Mouse (Mus musculus): ENCODE results near the gene Ddah1. TPM values are rescaled to one million over a fixed set of nuclear protein-coding genes. Genes with fewer than 3 reads are reported as not detected.

The Ddah1 gene
- polyA plus RNA-seq, 1 experiment from 2014 or later, result 22.4 TPM

DNA sequence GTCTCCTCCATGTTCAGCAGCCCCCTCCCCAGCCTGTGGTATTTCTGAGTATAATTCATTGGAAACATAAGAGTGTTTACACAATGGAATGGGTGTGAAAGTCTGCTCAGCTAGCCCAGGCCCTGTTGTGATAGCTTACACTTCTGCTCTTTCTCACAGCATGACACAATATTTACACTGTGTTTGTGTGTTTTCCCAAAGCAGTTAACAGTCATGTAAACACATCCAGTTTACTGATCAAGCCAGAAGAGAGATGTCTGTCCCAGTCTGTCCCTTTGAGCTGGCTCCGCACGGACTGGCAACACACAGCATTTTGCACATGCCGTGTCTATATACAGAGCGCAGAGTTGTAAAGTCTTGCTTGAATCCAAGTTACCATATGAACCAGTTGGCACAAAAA lies 32.2 kb downstream of the Ddah1 start:
- Histone ChIP-seq H3K4me2 (ENCODE audit: low read depth, low read length) (no peak overlapping the region), H3K27ac (ENCODE audit: low read length) (0 out of 2 replicates have a peak overlapping the region, but pooled peaks have one; percentile 12)

DNA sequence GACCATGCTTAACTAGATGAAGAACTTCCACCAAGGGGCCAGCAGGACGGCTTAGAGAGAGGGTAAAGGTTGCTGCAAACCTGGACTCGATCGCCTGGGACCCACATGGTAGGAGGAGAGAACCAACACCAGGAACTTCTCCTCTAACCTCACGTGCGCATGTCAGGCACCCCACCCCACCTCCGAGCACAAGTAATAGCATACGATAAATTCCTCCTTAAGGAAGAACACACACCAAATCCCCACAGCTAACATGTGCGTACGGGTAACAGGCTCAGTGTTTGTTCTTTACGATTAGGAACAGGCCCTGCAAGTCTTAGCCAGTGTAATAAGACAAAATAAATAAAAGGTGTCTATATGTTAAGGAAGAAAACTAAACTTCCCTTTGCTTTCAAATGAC lies 35.9 kb downstream of the Ddah1 start:
- no peak overlapping the region for H3K9ac ChIP-seq (ENCODE audit: low read length)
- no peak overlapping the region for H3K27ac ChIP-seq (ENCODE audit: low read length)
- H3K4me3 ChIP-seq (ENCODE audit: low read length), result no peak overlapping the region
- H3K27me3 ChIP-seq (ENCODE audit: control insufficient read depth, insufficient read depth, low read depth, low read length), result no peaks in the 10 kb centered on the region
- H3K9me3 ChIP-seq (ENCODE audit: control insufficient read depth, low read length), result no peaks in the 10 kb centered on the region
- no peak for ATAC-seq (ENCODE audit: low read depth)
- 60% methylated on average over 10 of the region's 10 CpGs for WGBS
- no peak overlapping the region for H3K4me2 ChIP-seq (ENCODE audit: low read depth, low read length)
- H3K36me3 ChIP-seq (ENCODE audit: control insufficient read depth, insufficient read depth, low read length), result no peaks in the 10 kb centered on the region
- H3K4me1 ChIP-seq (replicated peaks; ENCODE audit: control insufficient read depth, insufficient read depth, low read length), result peaks cover 35% of the 10 kb centered on the region

More for the DNA sequence above, 32.2 kb downstream of the Ddah1 start:
- Histone ChIP-seq H3K4me1 (replicated peaks; ENCODE audit: control insufficient read depth, insufficient read depth, low read length) (peaks cover 14% of the 10 kb centered on the region), H3K4me3 (ENCODE audit: low read length) (no peak overlapping the region), H3K27me3 (ENCODE audit: control insufficient read depth, insufficient read depth, low read depth, low read length) (no peaks in the 10 kb centered on the region), H3K9ac (ENCODE audit: low read length) (peak overlapping the region; percentile 26; the same call in 1 of the 2 replicates), H3K9me3 (ENCODE audit: control insufficient read depth, low read length) (no peaks in the 10 kb centered on the region), H3K36me3 (ENCODE audit: control insufficient read depth, insufficient read depth, low read length) (no peaks in the 10 kb centered on the region)
- 62% methylated on average over 4 of the region's 4 CpGs for WGBS
- peak; percentile 65 for ATAC-seq (ENCODE audit: low read depth)

- H3K4me1 ChIP-seq (replicated peaks; ENCODE audit: control insufficient read depth, insufficient read depth, low read length), result peaks cover 42% of the 10 kb centered on the region
Measured at GRCm38 (mm10) chr3:145795896-145796295, 37.4 kb downstream of the Ddah1 start.

GRCm38 (mm10) chr3:145798042-145798441 lies 39.6 kb downstream of the Ddah1 start:
- 36% methylated on average over 10 of the region's 10 CpGs for WGBS
- peaks cover 34% of the 10 kb centered on the region for H3K4me1 ChIP-seq (replicated peaks; ENCODE audit: control insufficient read depth, insufficient read depth, low read length)
- H3K36me3 ChIP-seq (ENCODE audit: control insufficient read depth, insufficient read depth, low read length), result no peaks in the 10 kb centered on the region
- no peak overlapping the region for H3K4me3 ChIP-seq (ENCODE audit: low read length)
- H3K4me2 ChIP-seq (ENCODE audit: low read depth, low read length), result no peak overlapping the region
- no peak overlapping the region for H3K9ac ChIP-seq (ENCODE audit: low read length)
- H3K27ac ChIP-seq (ENCODE audit: low read length), result peak overlapping the region; percentile 61
- ATAC-seq (ENCODE audit: low read depth), result peak; percentile 4; the same call in 1 of the 2 replicates
- no peaks in the 10 kb centered on the region for H3K27me3 ChIP-seq (ENCODE audit: control insufficient read depth, insufficient read depth, low read depth, low read length)
- H3K9me3 ChIP-seq (ENCODE audit: control insufficient read depth, low read length), result no peaks in the 10 kb centered on the region

More at GRCm38 (mm10) chr3:145795896-145796295, 37.4 kb downstream of the Ddah1 start:
- Histone ChIP-seq H3K9ac (ENCODE audit: low read length) (no peak overlapping the region), H3K4me2 (ENCODE audit: low read depth, low read length) (no peak overlapping the region), H3K27ac (ENCODE audit: low read length) (no peak overlapping the region), H3K36me3 (ENCODE audit: control insufficient read depth, insufficient read depth, low read length) (no peaks in the 10 kb centered on the region), H3K27me3 (ENCODE audit: control insufficient read depth, insufficient read depth, low read depth, low read length) (no peaks in the 10 kb centered on the region), H3K9me3 (ENCODE audit: control insufficient read depth, low read length) (no peaks in the 10 kb centered on the region), H3K4me3 (ENCODE audit: low read length) (no peak overlapping the region)
- WGBS, result 78% methylated on average over 7 of the region's 7 CpGs
- no peak for ATAC-seq (ENCODE audit: low read depth)

- H3K9me3 ChIP-seq (ENCODE audit: control insufficient read depth, low read length), result no peaks in the 10 kb centered on the region
- H3K27me3 ChIP-seq (ENCODE audit: control insufficient read depth, insufficient read depth, low read depth, low read length), result no peaks in the 10 kb centered on the region
- peaks cover 34% of the 10 kb centered on the region for H3K4me1 ChIP-seq (replicated peaks; ENCODE audit: control insufficient read depth, insufficient read depth, low read length)
- H3K4me3 ChIP-seq (ENCODE audit: low read length), result no peak overlapping the region
- no peak overlapping the region for H3K9ac ChIP-seq (ENCODE audit: low read length)
- 2% methylated on average over 6 of the region's 6 CpGs for WGBS
- no peak overlapping the region; the same call in 1 of the 2 replicates for H3K4me2 ChIP-seq (ENCODE audit: low read depth, low read length)
- peak; percentile 93 for ATAC-seq (ENCODE audit: low read depth)
- no peaks in the 10 kb centered on the region for H3K36me3 ChIP-seq (ENCODE audit: control insufficient read depth, insufficient read depth, low read length)
- peak overlapping the region; percentile 68 for H3K27ac ChIP-seq (ENCODE audit: low read length)
Measured at GRCm38 (mm10) chr3:145798751-145799188, 40.3 kb downstream of the Ddah1 start.

GRCm38 (mm10) chr3:145799365-145799764 lies 40.9 kb downstream of the Ddah1 start:
- H3K9ac ChIP-seq (ENCODE audit: low read length), result no peak overlapping the region
- H3K27ac ChIP-seq (ENCODE audit: low read length), result peak overlapping the region; percentile 68
- H3K9me3 ChIP-seq (ENCODE audit: control insufficient read depth, low read length), result no peaks in the 10 kb centered on the region
- no peak overlapping the region for H3K4me3 ChIP-seq (ENCODE audit: low read length)
- no peaks in the 10 kb centered on the region for H3K27me3 ChIP-seq (ENCODE audit: control insufficient read depth, insufficient read depth, low read depth, low read length)
- H3K4me2 ChIP-seq (ENCODE audit: low read depth, low read length), result no peak overlapping the region
- WGBS, result 16% methylated on average over 3 of the region's 3 CpGs
- peaks cover 34% of the 10 kb centered on the region for H3K4me1 ChIP-seq (replicated peaks; ENCODE audit: control insufficient read depth, insufficient read depth, low read length)
- ATAC-seq (ENCODE audit: low read depth), result peak; percentile 41; the same call in 1 of the 2 replicates
- no peaks in the 10 kb centered on the region for H3K36me3 ChIP-seq (ENCODE audit: control insufficient read depth, insufficient read depth, low read length)

GRCm38 (mm10) chr3:145802106-145802505 lies 43.6 kb downstream of the Ddah1 start:
- Histone ChIP-seq H3K36me3 (ENCODE audit: control insufficient read depth, insufficient read depth, low read length) (no peaks in the 10 kb centered on the region), H3K4me1 (replicated peaks; ENCODE audit: control insufficient read depth, insufficient read depth, low read length) (peaks cover 34% of the 10 kb centered on the region), H3K27me3 (ENCODE audit: control insufficient read depth, insufficient read depth, low read depth, low read length) (no peaks in the 10 kb centered on the region), H3K4me3 (ENCODE audit: low read length) (no peak overlapping the region), H3K4me2 (ENCODE audit: low read depth, low read length) (no peak overlapping the region), H3K9me3 (ENCODE audit: control insufficient read depth, low read length) (no peaks in the 10 kb centered on the region), H3K9ac (ENCODE audit: low read length) (no peak overlapping the region), H3K27ac (ENCODE audit: low read length) (0 out of 2 replicates have a peak overlapping the region, but pooled peaks have one; percentile 16)
- 54% methylated on average over 6 of the region's 6 CpGs for WGBS
- ATAC-seq (ENCODE audit: low read depth), result no peak

GRCm38 (mm10) chr3:145805848-145806247 lies 47.4 kb downstream of the Ddah1 start:
- Histone ChIP-seq H3K9ac (ENCODE audit: low read length) (no peak overlapping the region), H3K4me2 (ENCODE audit: low read depth, low read length) (no peak overlapping the region), H3K9me3 (ENCODE audit: control insufficient read depth, low read length) (no peaks in the 10 kb centered on the region), H3K27ac (ENCODE audit: low read length) (no peak overlapping the region), H3K36me3 (ENCODE audit: control insufficient read depth, insufficient read depth, low read length) (no peaks in the 10 kb centered on the region), H3K4me1 (replicated peaks; ENCODE audit: control insufficient read depth, insufficient read depth, low read length) (0 out of 2 replicates have a peak, but pooled peaks cover 3% of the 10 kb centered on the region), H3K27me3 (ENCODE audit: control insufficient read depth, insufficient read depth, low read depth, low read length) (no peaks in the 10 kb centered on the region), H3K4me3 (ENCODE audit: low read length) (no peak overlapping the region)
- ATAC-seq (ENCODE audit: low read depth), result no peak
- 52% methylated on average over 4 of the region's 4 CpGs for WGBS

GRCm38 (mm10) chr3:145806502-145806901 lies 48.0 kb downstream of the Ddah1 start:
- H3K9ac ChIP-seq (ENCODE audit: low read length), result no peak overlapping the region
- 0 out of 2 replicates have a peak, but pooled peaks cover 3% of the 10 kb centered on the region for H3K4me1 ChIP-seq (replicated peaks; ENCODE audit: control insufficient read depth, insufficient read depth, low read length)
- H3K27ac ChIP-seq (ENCODE audit: low read length), result no peak overlapping the region
- no peaks in the 10 kb centered on the region for H3K27me3 ChIP-seq (ENCODE audit: control insufficient read depth, insufficient read depth, low read depth, low read length)
- no peak for ATAC-seq (ENCODE audit: low read depth)
- H3K36me3 ChIP-seq (ENCODE audit: control insufficient read depth, insufficient read depth, low read length), result no peaks in the 10 kb centered on the region
- no peak overlapping the region for H3K4me2 ChIP-seq (ENCODE audit: low read depth, low read length)
- no peaks in the 10 kb centered on the region for H3K9me3 ChIP-seq (ENCODE audit: control insufficient read depth, low read length)
- H3K4me3 ChIP-seq (ENCODE audit: low read length), result no peak overlapping the region
- WGBS, result 16% methylated on average over 5 of the region's 5 CpGs
